Mouse (Mus musculus): ENCODE results near the gene Bap1.

The Bap1 gene

GRCm38 (mm10) chr14:31251084-31251604 lies at the start of gene Bap1, which contains the start of gene Phf7:
Gene Bap1, plus strand, starts transcription at chr14:31251450.
Gene Phf7, minus strand, starts transcription at chr14:31251317.
- peak; percentile 98 to 99 for DNase-seq

- no peak for DNase-seq
Measured at GRCm38 (mm10) chr14:31204844-31205243, 46.4 kb upstream of the Bap1 start.

- no peak for DNase-seq
Measured at GRCm38 (mm10) chr14:31205244-31205561, 46.0 kb upstream of the Bap1 start.

- DNase-seq, result peak; percentile 67 to 74
Measured at GRCm38 (mm10) chr14:31205562-31206467, 45.4 kb upstream of the Bap1 start.

- peak; percentile 98 for DNase-seq
Measured at GRCm38 (mm10) chr14:31206472-31206981, 44.7 kb upstream of the Bap1 start.

- peak; percentile 42 for DNase-seq
Measured at GRCm38 (mm10) chr14:31207070-31207830, 44.0 kb upstream of the Bap1 start.

GRCm38 (mm10) chr14:31208084-31208483 lies 43.2 kb upstream of the Bap1 start, which contains the start of gene Tnnc1:
Gene Tnnc1, plus strand, starts transcription at chr14:31208312.
- DNase-seq, result no peak

- no peak for DNase-seq
Measured at GRCm38 (mm10) chr14:31209133-31209557, 42.1 kb upstream of the Bap1 start.

- DNase-seq, result no peak
Measured at GRCm38 (mm10) chr14:31211854-31212253, 39.4 kb upstream of the Bap1 start.

GRCm38 (mm10) chr14:31212499-31212898 lies 38.8 kb upstream of the Bap1 start:
- no peak for DNase-seq

GRCm38 (mm10) chr14:31213868-31214267 lies 37.4 kb upstream of the Bap1 start:
- no peak for DNase-seq

GRCm38 (mm10) chr14:31214684-31215083 lies 36.6 kb upstream of the Bap1 start:
- DNase-seq, result no peak

- peak; percentile 90 for DNase-seq
Measured at GRCm38 (mm10) chr14:31215157-31216002, 35.9 kb upstream of the Bap1 start.

GRCm38 (mm10) chr14:31216846-31217245 lies 34.4 kb upstream of the Bap1 start, which contains the start of gene Nisch:
Gene Nisch, minus strand, starts transcription at chr14:31216946.
- DNase-seq, result no peak

GRCm38 (mm10) chr14:31217666-31218065 lies 33.6 kb upstream of the Bap1 start, which contains the start of gene Sema3g:
Gene Sema3g, plus strand, starts transcription at chr14:31217860.
- DNase-seq, result peak; percentile 78 to 83

- peak; percentile 46 to 60 for DNase-seq
Measured at GRCm38 (mm10) chr14:31226978-31227377, 24.3 kb upstream of the Bap1 start.

- DNase-seq, result no peak
Measured at GRCm38 (mm10) chr14:31228234-31228633, 23.0 kb upstream of the Bap1 start.

- DNase-seq, result no peak
Measured at GRCm38 (mm10) chr14:31230442-31230841, 20.8 kb upstream of the Bap1 start.

GRCm38 (mm10) chr14:31232404-31233069 lies 18.7 kb upstream of the Bap1 start:
- DNase-seq, result no peak

- no peak for DNase-seq
Measured at GRCm38 (mm10) chr14:31233070-31233995, 17.9 kb upstream of the Bap1 start.

All from cerebellum, postnatal 14 days (tissue).